Mouse (Mus musculus): Measurements from ENCODE around the gene Wfikkn1. TPM values are rescaled to one million over a fixed set of nuclear protein-coding genes. Genes with fewer than 3 reads are reported as not detected.

The Wfikkn1 gene
- polyA plus RNA-seq, 1 experiment from 2014 or later, result 0.56 TPM

GRCm38 (mm10) chr17:25911816-25912215 is 31.2 kb upstream of the Wfikkn1 start:
- Histone ChIP-seq H3K9me3 (replicated peaks) (no peaks in the 10 kb centered on the region), H3K4me3 (replicated peaks) (no peak overlapping the region), H3K4me1 (peaks cover 18% of the 10 kb centered on the region; the same call in 1 of the 2 replicates), H3K36me3 (no peaks in the 10 kb centered on the region), H3K27me3 (no peaks in the 10 kb centered on the region), H3K27ac (no peak overlapping the region), H3K9ac (no peak overlapping the region), H3K4me2 (no peak overlapping the region)
- 87% methylated on average over 4 of the region's 4 CpGs for WGBS
- ATAC-seq (replicated peaks; ENCODE audit: low FRiP score), result no peak

GRCm38 (mm10) chr17:25907640-25908039 is 27.0 kb upstream of the Wfikkn1 start:
- ATAC-seq (replicated peaks; ENCODE audit: low FRiP score), result no peak
- Histone ChIP-seq H3K9me3 (replicated peaks) (no peaks in the 10 kb centered on the region), H3K27me3 (no peaks in the 10 kb centered on the region), H3K36me3 (0 out of 2 replicates have a peak, but pooled peaks cover 6% of the 10 kb centered on the region), H3K4me3 (replicated peaks) (no peak overlapping the region), H3K4me1 (no peaks in the 10 kb centered on the region), H3K9ac (no peak overlapping the region), H3K4me2 (no peak overlapping the region), H3K27ac (no peak overlapping the region)
- WGBS, result 83% methylated on average over 2 of the region's 2 CpGs

GRCm38 (mm10) chr17:25903061-25903460 is 22.4 kb upstream of the Wfikkn1 start:
- ATAC-seq (replicated peaks; ENCODE audit: low FRiP score), result no peak
- WGBS, result 85% methylated on average over 3 of the region's 3 CpGs
- Histone ChIP-seq H3K4me3 (replicated peaks) (no peak overlapping the region), H3K4me2 (no peak overlapping the region), H3K27me3 (no peaks in the 10 kb centered on the region), H3K27ac (no peak overlapping the region), H3K9ac (no peak overlapping the region), H3K4me1 (no peaks in the 10 kb centered on the region), H3K9me3 (replicated peaks) (no peaks in the 10 kb centered on the region), H3K36me3 (peaks cover 20% of the 10 kb centered on the region)

- WGBS, result 91% methylated on average over 1 of the region's 1 CpGs
- ATAC-seq (replicated peaks; ENCODE audit: low FRiP score), result no peak
- H3K4me3 ChIP-seq (replicated peaks), result no peak overlapping the region
- H3K4me1 ChIP-seq, result peaks cover 17% of the 10 kb centered on the region
- peaks cover 14% of the 10 kb centered on the region for H3K36me3 ChIP-seq
- no peaks in the 10 kb centered on the region for H3K27me3 ChIP-seq
- no peaks in the 10 kb centered on the region for H3K9me3 ChIP-seq (replicated peaks)
- H3K27ac ChIP-seq, result no peak overlapping the region
- no peak overlapping the region for H3K9ac ChIP-seq
- no peak overlapping the region for H3K4me2 ChIP-seq
These were observed 19.5 kb upstream of the Wfikkn1 start for GRCm38 (mm10) chr17:25900193-25900592.

GRCm38 (mm10) chr17:25895891-25896290 is 15.2 kb upstream of the Wfikkn1 start:
- H3K9ac ChIP-seq, result no peak overlapping the region
- H3K27ac ChIP-seq, result peak overlapping the region; percentile 66
- H3K4me1 ChIP-seq, result peaks cover 20% of the 10 kb centered on the region

GRCm38 (mm10) chr17:25895415-25895814 is 14.8 kb upstream of the Wfikkn1 start:
- Histone ChIP-seq H3K4me3 (replicated peaks) (no peak overlapping the region), H3K27me3 (no peaks in the 10 kb centered on the region), H3K9me3 (replicated peaks) (no peaks in the 10 kb centered on the region), H3K36me3 (peaks cover 11% of the 10 kb centered on the region), H3K4me1 (peaks cover 20% of the 10 kb centered on the region), H3K27ac (peak overlapping the region; percentile 66), H3K9ac (no peak overlapping the region), H3K4me2 (no peak overlapping the region)
- 0 out of 2 replicates have a peak, but pooled peaks have one; percentile 49 for ATAC-seq (replicated peaks; ENCODE audit: low FRiP score)
- WGBS, result 30% methylated on average over 2 of the region's 2 CpGs

More at GRCm38 (mm10) chr17:25895891-25896290, 15.2 kb upstream of the Wfikkn1 start:
- no peak for ATAC-seq (replicated peaks; ENCODE audit: low FRiP score)
- H3K4me3 ChIP-seq (replicated peaks), result no peak overlapping the region
- 51% methylated on average over 12 of the region's 12 CpGs for WGBS
- no peaks in the 10 kb centered on the region for H3K27me3 ChIP-seq
- peaks cover 11% of the 10 kb centered on the region for H3K36me3 ChIP-seq
- H3K4me2 ChIP-seq, result no peak overlapping the region
- no peaks in the 10 kb centered on the region for H3K9me3 ChIP-seq (replicated peaks)

- peaks cover 21% of the 10 kb centered on the region for H3K36me3 ChIP-seq
- H3K27me3 ChIP-seq, result no peaks in the 10 kb centered on the region
- H3K27ac ChIP-seq, result peak overlapping the region; percentile 46; the same call in 1 of the 2 replicates
- 39% methylated on average over 2 of the region's 2 CpGs for WGBS
- ATAC-seq (replicated peaks; ENCODE audit: low FRiP score), result peak; percentile 76
- no peak overlapping the region for H3K9ac ChIP-seq
- no peak overlapping the region for H3K4me3 ChIP-seq (replicated peaks)
- H3K4me2 ChIP-seq, result no peak overlapping the region
- no peaks in the 10 kb centered on the region for H3K9me3 ChIP-seq (replicated peaks)
- peaks cover 20% of the 10 kb centered on the region for H3K4me1 ChIP-seq
These were observed 13.4 kb upstream of the Wfikkn1 start for GRCm38 (mm10) chr17:25893975-25894617.

- H3K4me2 ChIP-seq, result no peak overlapping the region
- WGBS, result 78% methylated on average over 3 of the region's 3 CpGs
- H3K27me3 ChIP-seq, result no peaks in the 10 kb centered on the region
- ATAC-seq (replicated peaks; ENCODE audit: low FRiP score), result no peak
- peaks cover 54% of the 10 kb centered on the region for H3K36me3 ChIP-seq
- no peaks in the 10 kb centered on the region for H3K4me1 ChIP-seq
- no peak overlapping the region for H3K27ac ChIP-seq
- H3K9ac ChIP-seq, result no peak overlapping the region
- H3K4me3 ChIP-seq (replicated peaks), result no peak overlapping the region
- no peaks in the 10 kb centered on the region for H3K9me3 ChIP-seq (replicated peaks)
These were observed 8.2 kb upstream of the Wfikkn1 start for GRCm38 (mm10) chr17:25888837-25889236.

- H3K9me3 ChIP-seq (replicated peaks), result no peaks in the 10 kb centered on the region
- H3K4me1 ChIP-seq, result no peaks in the 10 kb centered on the region
- no peaks in the 10 kb centered on the region for H3K27me3 ChIP-seq
- H3K36me3 ChIP-seq, result peaks cover 67% of the 10 kb centered on the region
- H3K27ac ChIP-seq, result no peak overlapping the region
- H3K4me3 ChIP-seq (replicated peaks), result no peak overlapping the region
- H3K9ac ChIP-seq, result no peak overlapping the region
- WGBS, result 86% methylated on average over 10 of the region's 10 CpGs
- no peak overlapping the region for H3K4me2 ChIP-seq
- no peak for ATAC-seq (replicated peaks; ENCODE audit: low FRiP score)
These were observed 6.8 kb upstream of the Wfikkn1 start for GRCm38 (mm10) chr17:25887467-25887866.

GRCm38 (mm10) chr17:25886806-25887205 is 6.1 kb upstream of the Wfikkn1 start:
- H3K4me1 ChIP-seq, result peaks cover 4% of the 10 kb centered on the region; the same call in 1 of the 2 replicates
- no peak overlapping the region for H3K27ac ChIP-seq
- no peak overlapping the region for H3K9ac ChIP-seq
- H3K36me3 ChIP-seq, result peaks cover 73% of the 10 kb centered on the region
- H3K4me2 ChIP-seq, result no peak overlapping the region
- no peaks in the 10 kb centered on the region for H3K9me3 ChIP-seq (replicated peaks)
- no peaks in the 10 kb centered on the region for H3K27me3 ChIP-seq
- no peak for ATAC-seq (replicated peaks; ENCODE audit: low FRiP score)
- H3K4me3 ChIP-seq (replicated peaks), result no peak overlapping the region

- Histone ChIP-seq H3K36me3 (peaks cover 68% of the 10 kb centered on the region), H3K9me3 (replicated peaks) (no peaks in the 10 kb centered on the region)
These were observed 5.0 kb upstream of the Wfikkn1 start for GRCm38 (mm10) chr17:25885636-25886035.

GRCm38 (mm10) chr17:25883824-25884223 is 3.2 kb upstream of the Wfikkn1 start:
- ATAC-seq (replicated peaks; ENCODE audit: low FRiP score), result no peak
- peaks cover 60% of the 10 kb centered on the region for H3K36me3 ChIP-seq
- no peak overlapping the region for H3K4me2 ChIP-seq
- H3K27me3 ChIP-seq, result no peaks in the 10 kb centered on the region
- peaks cover 27% of the 10 kb centered on the region for H3K4me1 ChIP-seq
- no peak overlapping the region for H3K27ac ChIP-seq
- no peaks in the 10 kb centered on the region for H3K9me3 ChIP-seq (replicated peaks)
- H3K9ac ChIP-seq, result no peak overlapping the region
- WGBS, result 93% methylated on average over 3 of the region's 3 CpGs
- no peak overlapping the region for H3K4me3 ChIP-seq (replicated peaks)

More at GRCm38 (mm10) chr17:25885636-25886035, 5.0 kb upstream of the Wfikkn1 start:
- peaks cover 15% of the 10 kb centered on the region for H3K4me1 ChIP-seq
- no peak overlapping the region for H3K27ac ChIP-seq
- H3K4me3 ChIP-seq (replicated peaks), result no peak overlapping the region
- 67% methylated on average over 4 of the region's 4 CpGs for WGBS
- no peaks in the 10 kb centered on the region for H3K27me3 ChIP-seq
- H3K9ac ChIP-seq, result no peak overlapping the region
- H3K4me2 ChIP-seq, result no peak overlapping the region
- ATAC-seq (replicated peaks; ENCODE audit: low FRiP score), result no peak

- WGBS, result 86% methylated on average over 8 of the region's 8 CpGs
- Histone ChIP-seq H3K27me3 (no peaks in the 10 kb centered on the region), H3K4me1 (peaks cover 27% of the 10 kb centered on the region), H3K4me2 (no peak overlapping the region), H3K9ac (no peak overlapping the region), H3K4me3 (replicated peaks) (no peak overlapping the region), H3K36me3 (peaks cover 60% of the 10 kb centered on the region), H3K9me3 (replicated peaks) (no peaks in the 10 kb centered on the region), H3K27ac (no peak overlapping the region)
- no peak for ATAC-seq (replicated peaks; ENCODE audit: low FRiP score)
These were observed 2.6 kb upstream of the Wfikkn1 start for GRCm38 (mm10) chr17:25883268-25883667.
